Mouse (Mus musculus) spleen, postnatal 14 days (tissue): ENCODE results near the gene Serpinb6a.

Experiments used
- DNase-seq, 2 experiments: peaks; one replicate each; pipeline ENCODE4 v3.0.0; 2021 to 2022; ENCODE audit warnings: low spot score in 2 of 2

Serpinb6a gene

GRCm38 (mm10) chr13:34002058-34003006, at the start of gene Serpinb6a, which contains the start of gene Ripk1:
Gene Serpinb6a, minus strand, starts transcription at chr13:34002794.
Gene Ripk1, plus strand, starts transcription at chr13:34002363.
- peak; percentile 86 to 89 for DNase-seq

- no peak for DNase-seq
Observed at GRCm38 (mm10) chr13:34051692-34052091, 49.1 kb upstream of the Serpinb6a start.

DNA sequence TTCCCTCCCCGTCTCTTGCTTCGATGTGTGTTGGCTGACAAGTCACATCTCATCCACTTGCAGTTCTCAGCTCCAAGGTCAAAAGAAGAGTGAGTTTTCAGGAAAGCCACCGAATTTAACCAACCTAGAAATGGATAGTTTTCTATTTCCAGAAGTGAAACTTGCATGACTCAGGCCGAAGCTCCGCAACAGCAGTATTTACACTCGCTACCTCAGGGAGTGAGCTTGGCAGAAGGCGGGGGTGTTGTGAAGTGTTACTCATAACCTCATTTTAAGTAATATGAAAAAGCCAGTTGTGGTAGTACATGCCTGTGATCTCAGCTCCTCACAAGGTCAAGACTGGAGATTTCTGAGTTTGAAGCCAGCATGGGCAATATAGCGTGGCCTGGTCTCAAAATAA, 47.9 kb upstream of the Serpinb6a start:
- DNase-seq, result no peak

- no peak for DNase-seq
Observed at GRCm38 (mm10) chr13:34047526-34047925, 44.9 kb upstream of the Serpinb6a start.

DNA sequence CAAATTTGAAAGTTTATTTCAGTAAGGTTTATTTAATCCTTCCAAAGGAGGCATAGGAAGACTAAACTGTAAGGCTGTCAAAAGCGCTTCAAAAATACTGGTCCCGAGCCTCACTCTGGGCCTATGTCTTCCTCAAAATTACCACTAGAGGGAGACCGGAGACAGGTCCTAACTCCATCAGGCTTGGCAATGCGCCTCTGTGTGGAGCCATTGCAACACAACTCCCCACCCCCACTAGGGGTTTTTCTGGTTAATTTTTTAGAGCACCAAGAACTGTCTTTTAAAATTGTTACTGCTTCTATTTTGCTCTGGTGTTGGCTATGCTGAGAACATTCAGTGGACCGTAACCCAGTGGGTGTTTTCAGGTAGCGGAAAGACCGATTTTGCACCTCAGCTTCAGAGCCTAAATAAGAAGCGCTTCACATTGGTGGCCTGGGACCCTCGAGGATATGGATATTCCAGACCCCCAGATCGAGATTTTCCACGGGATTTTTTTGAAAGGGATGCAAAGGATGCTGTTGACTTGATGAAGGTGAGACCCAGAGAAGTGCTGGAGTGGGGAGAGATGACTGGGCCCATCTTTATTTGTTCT, 43.9 kb upstream of the Serpinb6a start:
- peak; percentile 15 to 44 for DNase-seq

- no peak for DNase-seq
Observed at GRCm38 (mm10) chr13:34045511-34046249, 43.1 kb upstream of the Serpinb6a start.

- no peak for DNase-seq
Observed at GRCm38 (mm10) chr13:34043716-34044393, 41.3 kb upstream of the Serpinb6a start.

DNA sequence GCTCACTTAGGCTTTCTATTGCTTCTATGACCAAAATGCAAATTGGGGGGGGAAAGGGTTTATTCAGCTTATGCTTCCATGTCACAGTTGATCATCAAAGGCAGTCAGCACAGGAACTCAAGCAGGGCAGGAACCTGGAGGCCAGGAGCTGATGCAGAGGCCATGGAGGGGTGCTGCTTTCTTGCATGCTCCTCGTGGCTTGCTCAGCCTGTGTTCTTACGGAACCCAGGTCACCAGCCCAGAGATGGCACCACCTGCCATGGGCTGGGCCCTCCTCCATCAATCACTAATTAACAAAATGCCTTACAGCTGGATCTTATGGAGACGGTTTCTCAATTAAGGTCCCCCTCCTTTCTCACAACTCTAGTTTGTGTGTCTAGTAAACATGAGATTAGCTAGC, 37.5 kb upstream of the Serpinb6a start:
- DNase-seq, result no peak

GRCm38 (mm10) chr13:34038901-34039341, 36.3 kb upstream of the Serpinb6a start:
- DNase-seq, result no peak

DNA sequence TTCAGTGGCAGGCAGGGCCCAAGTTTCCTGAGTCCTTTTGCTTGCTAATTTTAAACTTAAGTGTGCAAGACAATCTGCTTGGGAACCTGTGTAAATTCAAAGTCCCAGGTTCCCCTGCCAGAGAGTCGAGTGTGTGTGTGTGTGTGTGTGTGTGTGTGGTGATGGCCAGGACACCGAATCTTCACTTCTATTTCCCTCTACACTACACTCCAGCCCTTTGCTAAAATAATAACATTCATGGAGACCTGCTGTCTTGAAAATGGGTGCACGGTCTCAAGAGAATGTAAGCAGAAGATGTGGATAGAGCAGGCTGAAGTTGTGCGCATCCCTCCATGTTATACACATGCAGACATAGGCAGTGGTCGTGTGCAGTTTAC, 35.5 kb upstream of the Serpinb6a start:
- no peak for DNase-seq

DNA sequence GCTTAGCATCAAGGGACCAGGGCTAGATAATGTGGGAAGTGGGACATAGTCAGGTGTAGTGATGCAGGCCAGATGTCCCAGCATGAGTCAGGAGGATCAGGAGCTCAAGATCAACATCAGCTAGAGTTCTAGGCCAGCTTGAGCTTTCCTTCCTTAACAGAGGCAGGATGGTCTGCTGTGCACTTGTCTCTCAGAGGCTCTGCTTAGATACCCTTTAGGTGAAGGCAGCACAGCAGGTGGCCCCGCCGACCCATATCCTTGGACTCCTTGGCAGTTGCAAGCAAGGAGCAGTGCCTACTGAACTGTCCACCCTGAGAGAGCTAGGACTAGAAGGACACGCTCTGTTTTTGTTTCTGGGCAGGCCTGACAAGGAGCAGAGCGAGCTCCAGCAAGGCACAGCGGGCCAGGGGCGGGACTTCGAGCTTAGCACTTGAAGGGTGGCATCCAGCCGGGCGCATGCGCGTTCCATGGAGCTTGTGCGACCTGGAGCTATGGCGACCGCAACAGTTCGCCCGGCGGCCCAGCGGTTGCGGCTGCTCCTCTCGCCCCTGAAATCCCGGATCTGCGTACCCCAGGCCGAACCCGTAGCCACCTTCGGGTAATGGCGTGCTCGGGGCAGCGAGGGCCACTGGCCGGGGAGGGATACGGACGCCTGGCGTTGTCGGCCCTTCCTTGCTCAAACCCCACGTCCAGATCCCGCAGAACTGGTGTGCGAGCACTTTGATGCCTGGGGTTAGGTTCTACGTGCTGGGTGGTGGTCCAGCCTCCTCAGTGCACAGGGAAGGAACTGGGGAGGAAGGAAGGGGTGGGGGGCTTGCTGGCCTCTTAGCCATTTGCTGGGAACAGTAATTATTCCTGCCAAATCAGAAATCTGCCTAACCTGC, 34.8 kb upstream of the Serpinb6a start, which contains the start of gene Bphl:
Gene Bphl (plus strand): TSS at position 426 of the 884 bp plus-strand sequence.
- peak; percentile 76 to 81 for DNase-seq

- no peak for DNase-seq
Observed at GRCm38 (mm10) chr13:34036726-34037125, 34.1 kb upstream of the Serpinb6a start.

DNA sequence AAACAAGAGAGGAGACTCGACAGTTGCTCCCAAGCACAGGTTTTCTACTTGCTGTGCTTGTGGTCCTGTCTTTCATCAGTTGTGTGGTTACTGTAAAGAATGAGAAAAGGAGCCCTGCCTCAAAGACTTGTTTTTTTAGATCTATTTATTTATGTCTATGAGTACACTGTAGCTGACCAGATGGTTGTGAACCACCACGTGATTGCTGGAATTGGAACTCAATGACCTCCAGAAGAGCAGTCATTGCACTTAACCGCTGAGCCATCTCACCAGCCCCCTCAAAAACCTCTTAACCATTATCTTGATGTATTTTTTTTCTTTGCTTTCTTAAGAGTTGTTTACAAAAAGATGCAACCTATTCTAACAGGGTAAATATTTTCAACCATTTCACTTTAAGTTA, 32.8 kb upstream of the Serpinb6a start:
- DNase-seq, result no peak

- DNase-seq, result no peak
Observed at GRCm38 (mm10) chr13:34032041-34032440, 29.4 kb upstream of the Serpinb6a start.

- no peak for DNase-seq
Observed at GRCm38 (mm10) chr13:34021998-34022397, 19.4 kb upstream of the Serpinb6a start.

- no peak for DNase-seq
Observed at GRCm38 (mm10) chr13:34018521-34018920, 15.9 kb upstream of the Serpinb6a start.

DNA sequence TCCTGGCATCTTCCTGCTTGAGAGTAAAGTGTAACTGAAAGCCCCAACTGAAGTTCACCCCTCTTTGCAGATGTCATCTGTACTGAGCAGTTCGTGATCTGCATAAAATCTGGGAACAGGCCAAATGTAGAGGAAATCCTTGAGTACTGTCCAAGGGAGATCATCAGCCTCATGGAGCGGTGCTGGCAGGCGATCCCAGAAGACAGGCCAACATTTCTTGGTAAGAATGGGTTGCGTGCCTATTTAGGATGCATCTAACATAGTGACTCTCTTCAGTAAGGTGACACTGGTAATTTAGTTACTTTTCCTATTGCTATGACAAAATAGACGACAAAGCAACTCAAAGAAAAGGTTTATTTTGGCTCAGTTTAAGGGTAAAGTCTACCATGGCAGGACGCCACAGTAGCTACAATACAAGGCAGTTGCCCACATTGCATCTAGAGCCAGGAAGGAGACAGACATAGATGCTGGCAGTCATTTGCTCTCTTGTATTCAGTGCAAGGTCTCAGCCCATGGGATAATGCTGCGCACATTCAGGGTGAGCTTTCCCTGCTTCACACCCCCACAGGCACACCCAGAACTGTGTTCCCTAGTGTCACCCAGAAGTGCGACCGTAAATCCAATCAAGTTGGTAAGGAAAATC, 14.5 kb upstream of the Serpinb6a start:
- DNase-seq, result no peak

- DNase-seq, result no peak
Observed at GRCm38 (mm10) chr13:34007234-34007633, 4.6 kb upstream of the Serpinb6a start.

- peak in 1 of 2 experiments; percentile 7 for DNase-seq
Observed at GRCm38 (mm10) chr13:34003058-34003457, 464 bp upstream of the Serpinb6a start.

DNA sequence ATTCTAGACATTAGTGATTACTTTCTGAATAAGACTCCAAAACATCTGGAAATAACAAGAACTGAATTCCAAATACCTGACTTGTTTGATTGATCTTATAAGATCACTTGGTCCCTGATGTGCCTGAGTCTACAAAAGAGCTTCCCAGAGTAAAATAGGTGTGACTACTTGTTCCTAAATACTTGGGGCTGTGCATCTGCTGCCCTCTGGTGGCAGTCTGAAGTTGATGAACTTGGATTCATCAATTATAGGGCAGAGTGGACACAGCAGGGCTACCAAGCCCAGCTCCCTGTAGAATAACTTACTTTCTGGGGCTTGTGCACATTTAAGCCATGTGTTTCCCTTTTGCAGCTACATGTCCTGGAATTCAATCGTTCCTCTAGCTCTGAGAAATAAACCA, 7.4 kb downstream of the Serpinb6a start:
- DNase-seq, result peak; percentile 21 to 50
